Mouse (Mus musculus) olfactory bulb, adult 2 months (tissue): ENCODE measurements at regions not wholly inside any gene's neighbourhood (a gene's known extent, or its start where the extent isn't known, plus 50 kb on each side); places are given as distances from the start of the nearest gene placed in this dataset.

ENCODE experiments used
- CTCF ChIP-seq: fragments of 200-500 bp; IDR thresholded peaks from 2 replicates; pipeline ENCODE4 v1.5.1; 2012; ENCODE audit warnings: low read depth, mild to moderate bottlenecking, low read length, moderate library complexity; ENCODE audit not compliant: insufficient read depth
- POLR2A ChIP-seq: fragments of 200-500 bp; IDR thresholded peaks from 2 replicates; pipeline ENCODE4 v1.6.1; 2012; ENCODE audit warnings: mild to moderate bottlenecking, low read depth, low read length, moderate library complexity; ENCODE audit not compliant: insufficient read depth

- TF ChIP-seq POLR2A (no peak), CTCF (no peak)
Observed at GRCm38 (mm10) chr4:12263197-12263596, 91.4 kb upstream of the Fam92a start.
